Mouse (Mus musculus) kidney, postnatal 0 days (tissue): ENCODE results near the gene Sdhb. TPM values are rescaled to one million over a fixed set of nuclear protein-coding genes. Genes with fewer than 3 reads are reported as not detected.
A peak's percentile ranks its signal among the peaks of the same experiment; 100 is the strongest.

Experiments used
- ATAC-seq: fragments of 200-750 bp; cut with Nextera tagmentation; replicated peaks from 2 replicates; pipeline ENCODE4 v1.8.0; 2017; ENCODE audit warnings: low read depth, moderate number of reproducible peaks, moderate TSS enrichment, moderate library complexity; ENCODE audit not compliant: low FRiP score
- DNase-seq: peaks from one replicate; pipeline ENCODE4 v3.0.0-alpha.2; 2016; ENCODE audit warnings: low spot score
- H3K27ac ChIP-seq: fragments of 300-500 bp; sonication (generic); 2 replicates; pipeline ENCODE4 v1.5.1; 2014; ENCODE audit warnings: mild to moderate bottlenecking
- H3K27me3 ChIP-seq: fragments of 300-500 bp; sonication (generic); 2 replicates; pipeline ENCODE4 v1.6.1; 2014; ENCODE audit warnings: low read length, mixed read lengths; ENCODE audit not compliant: insufficient read depth
- H3K36me3 ChIP-seq: fragments of 300-500 bp; sonication (generic); 2 replicates; pipeline ENCODE4 v1.6.1; 2014; ENCODE audit warnings: low read length, mixed read lengths; ENCODE audit not compliant: insufficient read depth
- H3K4me1 ChIP-seq: fragments of 300-500 bp; sonication (generic); replicated peaks from 2 replicates; pipeline ENCODE4 v1.6.1; 2014; ENCODE audit warnings: antibody characterized with exemption, low read length, mixed read lengths; ENCODE audit not compliant: insufficient read depth
- H3K4me2 ChIP-seq: fragments of 300-500 bp; sonication (generic); 2 replicates; pipeline ENCODE4 v1.6.1; 2014; ENCODE audit warnings: mild to moderate bottlenecking, low read length, moderate library complexity, mixed read lengths
- H3K4me3 ChIP-seq: fragments of 300-500 bp; sonication (generic); replicated peaks from 2 replicates; pipeline ENCODE4 v1.5.1; 2014; ENCODE audit warnings: low read depth, low read length
- H3K9ac ChIP-seq: fragments of 300-500 bp; sonication (generic); 2 replicates; pipeline ENCODE4 v1.6.1; 2014; ENCODE audit warnings: low read depth, low read length
- H3K9me3 ChIP-seq: fragments of 300-500 bp; sonication (generic); replicated peaks from 2 replicates; pipeline ENCODE4 v1.6.1; 2016; ENCODE audit warnings: low read length, inconsistent platforms, mixed read lengths
- CTCF ChIP-seq: IDR thresholded peaks from 2 replicates; pipeline ENCODE4 v1.5.1; 2016; ENCODE audit warnings: antibody characterized with exemption, low read depth, mild to moderate bottlenecking, moderate library complexity
- WGBS: fragments of 180-500 bp; shearing (Covaris S2); extraction: QIAGEN DNeasy Blood & Tissue Kit; methylation state at CpG from one replicate; pipeline ENCODE4 v1.1.7; 2014; 5-methylcytosine and 5-hydroxymethylcytosine counted together
- polyA plus RNA-seq: library from polyadenylated mRNA; unstranded; fragments of >200 nt; fragmentation: Nextera tagmentation; extraction: Ambion mirVana; gene quantifications from 2 replicates; pipeline ENCODE4 v1.2.1, GENCODE M21; 2015

Sdhb gene
- polyA plus RNA-seq, 1 experiment from 2014 or later, result 674 TPM

DNA sequence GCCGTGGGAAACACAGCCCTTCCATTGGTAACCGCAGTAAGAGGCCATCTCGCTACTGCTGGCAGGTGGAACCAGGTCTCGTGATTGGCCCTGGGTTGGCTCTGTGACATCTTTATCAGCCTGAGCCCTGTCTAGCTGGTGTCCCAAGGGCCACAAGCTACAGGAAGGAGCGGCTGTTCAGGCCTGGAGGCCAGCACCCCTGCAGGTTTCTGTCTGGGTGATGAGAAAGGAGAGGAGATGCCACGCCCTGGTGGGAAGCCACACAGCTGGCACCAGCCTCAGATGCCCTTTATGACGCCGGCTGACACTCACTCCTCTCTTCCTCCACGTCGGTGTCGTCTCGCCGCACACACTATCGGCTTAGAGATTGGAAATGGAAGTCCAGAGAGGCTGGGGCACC lies 28.4 kb downstream of the Sdhb start:
- peaks cover 13% of the 10 kb centered on the region for H3K36me3 ChIP-seq
- no peak for TF ChIP-seq CTCF
- no peak overlapping the region for H3K4me3 ChIP-seq
- 86% methylated on average over 14 of the region's 14 CpGs for WGBS
- no peaks in the 10 kb centered on the region for H3K9me3 ChIP-seq
- ATAC-seq, result no peak
- H3K9ac ChIP-seq, result no peak overlapping the region
- no peak for DNase-seq
- H3K4me1 ChIP-seq, result 0 out of 2 replicates have a peak, but pooled peaks cover 10% of the 10 kb centered on the region
- H3K27me3 ChIP-seq, result no peaks in the 10 kb centered on the region
- 0 out of 2 replicates have a peak overlapping the region, but pooled peaks have one; percentile 1 for H3K27ac ChIP-seq
- H3K4me2 ChIP-seq, result no peak overlapping the region

DNA sequence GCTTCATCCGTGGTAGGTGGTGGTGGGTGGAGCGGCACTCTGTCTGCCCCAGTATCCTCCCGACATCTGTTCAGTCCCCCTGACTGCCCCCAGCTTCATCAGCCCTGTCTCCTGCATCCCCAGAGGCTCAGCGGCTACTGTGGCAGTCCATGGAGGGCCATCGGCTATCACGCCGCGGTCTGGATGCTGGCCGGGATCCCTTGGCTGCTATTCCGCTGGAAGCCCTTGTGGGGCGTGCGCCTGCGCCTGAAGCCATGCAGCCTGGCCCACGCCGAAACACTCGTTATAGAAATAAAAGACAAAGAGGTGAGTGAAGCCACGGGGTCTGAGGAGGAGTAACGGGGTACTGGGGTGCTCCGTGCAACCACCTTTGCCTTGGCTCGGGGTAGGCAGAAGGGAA lies 31.2 kb downstream of the Sdhb start:
- Histone ChIP-seq H3K4me3 (no peak overlapping the region), H3K36me3 (peaks cover 33% of the 10 kb centered on the region), H3K4me2 (no peak overlapping the region), H3K9me3 (no peaks in the 10 kb centered on the region), H3K27me3 (no peaks in the 10 kb centered on the region), H3K27ac (no peak overlapping the region), H3K4me1 (0 out of 2 replicates have a peak, but pooled peaks cover 10% of the 10 kb centered on the region), H3K9ac (no peak overlapping the region)
- TF ChIP-seq CTCF, result no peak
- ATAC-seq (no peak), DNase-seq (no peak)
- WGBS, result 88% methylated on average over 20 of the region's 20 CpGs

DNA sequence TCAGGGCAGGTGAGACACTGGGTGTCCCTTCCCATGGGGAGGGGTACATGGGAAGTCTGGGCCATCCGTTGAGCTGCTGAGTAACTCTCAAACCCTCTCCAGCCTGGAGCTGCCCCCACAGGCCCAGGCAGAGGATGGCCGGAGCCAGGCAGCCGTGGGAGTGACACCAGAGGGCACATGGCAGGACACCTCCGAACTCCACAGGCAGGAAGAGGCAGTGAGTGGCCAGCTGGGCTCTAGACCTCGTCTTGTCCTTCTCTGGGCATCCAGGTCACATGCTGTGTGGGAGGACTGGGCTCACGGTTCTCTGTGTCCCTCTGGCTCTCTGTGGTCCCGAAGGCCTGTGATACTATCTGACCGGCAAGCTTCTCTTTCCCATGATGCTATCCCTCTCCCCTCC lies 32.8 kb downstream of the Sdhb start:
- H3K36me3 ChIP-seq, result peaks cover 39% of the 10 kb centered on the region
- 0 out of 2 replicates have a peak, but pooled peaks cover 5% of the 10 kb centered on the region for H3K4me1 ChIP-seq
- no peak for TF ChIP-seq CTCF
- DNase-seq (no peak), ATAC-seq (peak; percentile 49)
- H3K4me3 ChIP-seq, result no peak overlapping the region
- no peaks in the 10 kb centered on the region for H3K9me3 ChIP-seq
- no peaks in the 10 kb centered on the region for H3K27me3 ChIP-seq
- no peak overlapping the region for H3K27ac ChIP-seq
- H3K4me2 ChIP-seq, result no peak overlapping the region
- 40% methylated on average over 8 of the region's 8 CpGs for WGBS
- H3K9ac ChIP-seq, result no peak overlapping the region

DNA sequence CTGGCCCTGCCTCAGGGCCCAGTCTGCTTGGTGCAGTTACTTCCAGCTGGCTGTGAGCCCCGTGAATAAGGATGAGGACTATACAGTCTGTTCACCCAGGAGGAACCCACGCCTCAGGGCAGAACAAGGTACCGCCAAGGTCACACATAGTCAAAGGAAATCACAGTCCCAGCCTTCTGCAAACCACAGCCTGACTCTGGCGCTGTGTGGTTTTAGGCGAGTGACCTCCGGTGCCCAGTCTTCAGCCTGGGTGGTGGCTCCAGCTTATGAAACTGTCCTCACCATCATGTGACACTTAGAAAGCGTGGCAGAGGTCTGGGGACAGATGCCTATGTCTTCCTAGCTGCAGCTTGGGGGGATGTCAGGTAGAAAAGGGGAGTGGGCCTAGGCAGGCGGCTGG lies 34.8 kb downstream of the Sdhb start:
- no peak overlapping the region for H3K27ac ChIP-seq
- 92% methylated on average over 8 of the region's 8 CpGs for WGBS
- H3K36me3 ChIP-seq, result peaks cover 51% of the 10 kb centered on the region
- H3K9ac ChIP-seq, result no peak overlapping the region
- no peaks in the 10 kb centered on the region for H3K27me3 ChIP-seq
- DNase-seq (no peak), ATAC-seq (no peak)
- no peaks in the 10 kb centered on the region for H3K4me1 ChIP-seq
- H3K4me3 ChIP-seq, result no peak overlapping the region
- H3K9me3 ChIP-seq, result no peaks in the 10 kb centered on the region
- no peak overlapping the region for H3K4me2 ChIP-seq
- no peak for TF ChIP-seq CTCF

DNA sequence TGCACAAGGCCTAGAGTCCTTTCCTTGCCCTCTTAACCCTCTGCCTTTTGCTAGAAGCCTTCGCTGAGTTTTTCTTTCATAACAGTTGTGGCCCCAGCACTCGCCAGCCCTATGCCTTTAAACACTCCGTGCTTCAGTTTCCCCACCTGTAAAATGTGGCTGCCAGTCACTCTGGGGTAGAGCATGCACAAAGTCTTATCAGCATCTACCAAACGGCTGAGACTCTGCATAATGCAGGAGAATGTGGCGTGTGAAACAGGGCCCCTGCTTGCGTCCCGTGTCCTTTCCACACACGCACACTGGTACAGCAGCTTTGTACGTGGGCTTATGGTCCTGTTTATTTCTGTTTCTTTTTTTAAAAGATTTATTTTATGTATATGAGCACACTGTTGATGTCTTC lies 35.8 kb downstream of the Sdhb start:
- H3K4me3 ChIP-seq, result no peak overlapping the region
- peaks cover 57% of the 10 kb centered on the region for H3K36me3 ChIP-seq
- no peaks in the 10 kb centered on the region for H3K27me3 ChIP-seq
- no peak overlapping the region for H3K4me2 ChIP-seq
- no peak for TF ChIP-seq CTCF
- 95% methylated on average over 9 of the region's 9 CpGs for WGBS
- H3K4me1 ChIP-seq, result no peaks in the 10 kb centered on the region
- H3K27ac ChIP-seq, result no peak overlapping the region
- H3K9ac ChIP-seq, result no peak overlapping the region
- no peaks in the 10 kb centered on the region for H3K9me3 ChIP-seq
- ATAC-seq (no peak), DNase-seq (no peak)

DNA sequence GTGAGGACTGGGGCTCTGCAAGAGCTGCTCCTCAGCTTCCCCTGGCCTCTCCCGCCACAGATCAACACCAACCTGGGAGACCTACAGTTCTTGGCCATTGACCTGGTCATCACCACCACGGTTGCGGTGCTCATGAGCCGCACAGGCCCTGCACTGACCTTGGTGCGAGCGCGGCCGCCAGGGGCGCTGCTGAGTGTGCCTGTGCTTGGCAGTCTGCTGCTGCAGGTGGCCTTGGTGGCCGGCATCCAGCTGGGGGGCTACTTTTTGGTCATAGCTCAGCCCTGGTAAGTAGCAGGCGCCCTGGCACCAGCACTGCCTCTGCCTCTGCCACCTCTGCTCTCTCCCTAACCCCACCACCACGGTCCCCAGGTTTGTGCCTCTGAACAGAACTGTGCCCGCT lies 45.0 kb downstream of the Sdhb start:
- WGBS, result 79% methylated on average over 13 of the region's 13 CpGs
- Histone ChIP-seq H3K4me2 (no peak overlapping the region), H3K9me3 (no peaks in the 10 kb centered on the region), H3K36me3 (peaks cover 33% of the 10 kb centered on the region), H3K27me3 (no peaks in the 10 kb centered on the region), H3K4me1 (no peaks in the 10 kb centered on the region), H3K4me3 (no peak overlapping the region), H3K9ac (no peak overlapping the region), H3K27ac (no peak overlapping the region)
- no peak for ATAC-seq
- no peak for DNase-seq
- peak; percentile 46 for TF ChIP-seq CTCF

DNA sequence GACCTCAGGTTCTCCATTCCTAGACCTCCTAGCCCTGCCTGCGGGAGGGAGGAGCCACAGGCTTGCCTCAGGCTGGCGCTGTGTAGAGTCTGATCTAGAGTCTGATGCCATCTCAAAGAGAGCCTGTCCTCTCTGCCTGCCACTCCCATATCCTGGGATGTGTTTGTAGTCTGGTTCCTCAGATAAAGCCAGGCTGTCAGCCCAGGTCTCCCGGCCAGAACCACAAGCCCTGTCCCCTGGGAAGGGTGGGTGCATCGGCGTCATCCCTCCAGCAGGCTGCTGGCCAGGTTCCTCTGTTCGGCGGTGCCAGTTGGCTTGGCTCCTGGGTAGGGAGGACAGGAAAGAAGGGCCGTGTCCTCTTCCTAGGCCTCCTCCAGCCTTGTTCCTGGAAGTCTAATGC lies 47.0 kb downstream of the Sdhb start:
- Histone ChIP-seq H3K27ac (no peak overlapping the region), H3K36me3 (peaks cover 29% of the 10 kb centered on the region), H3K27me3 (no peaks in the 10 kb centered on the region), H3K9ac (no peak overlapping the region), H3K4me1 (peaks cover 10% of the 10 kb centered on the region; the same call in 1 of the 2 replicates), H3K4me2 (no peak overlapping the region), H3K9me3 (no peaks in the 10 kb centered on the region), H3K4me3 (no peak overlapping the region)
- no peak for DNase-seq
- no peak for TF ChIP-seq CTCF
- WGBS, result 84% methylated on average over 8 of the region's 8 CpGs
- ATAC-seq, result no peak
